Mouse (Mus musculus) spleen, adult 2 months (tissue): ENCODE results near the gene Ppp1r14c.

Experiments
- CTCF ChIP-seq: fragments of 200-500 bp; IDR thresholded peaks from 2 replicates; pipeline ENCODE4 v1.5.1; 2011; ENCODE audit warnings: mild to moderate bottlenecking, inconsistent platforms; ENCODE audit not compliant: insufficient read depth, insufficient read length, insufficient replicate concordance; ENCODE audit errors: extremely low read depth
- POLR2A ChIP-seq: fragments of 200-500 bp; IDR thresholded peaks from 2 replicates; pipeline ENCODE4 v1.6.1; 2011; ENCODE audit warnings: low read depth, low read length, inconsistent platforms

GRCm38 (mm10) chr10:3416565-3416964 is 50.7 kb downstream of the Ppp1r14c start:
- TF ChIP-seq CTCF (no peak), POLR2A (no peak)
